Mouse (Mus musculus): ENCODE measurements around the gene Pfkp.

DNA sequence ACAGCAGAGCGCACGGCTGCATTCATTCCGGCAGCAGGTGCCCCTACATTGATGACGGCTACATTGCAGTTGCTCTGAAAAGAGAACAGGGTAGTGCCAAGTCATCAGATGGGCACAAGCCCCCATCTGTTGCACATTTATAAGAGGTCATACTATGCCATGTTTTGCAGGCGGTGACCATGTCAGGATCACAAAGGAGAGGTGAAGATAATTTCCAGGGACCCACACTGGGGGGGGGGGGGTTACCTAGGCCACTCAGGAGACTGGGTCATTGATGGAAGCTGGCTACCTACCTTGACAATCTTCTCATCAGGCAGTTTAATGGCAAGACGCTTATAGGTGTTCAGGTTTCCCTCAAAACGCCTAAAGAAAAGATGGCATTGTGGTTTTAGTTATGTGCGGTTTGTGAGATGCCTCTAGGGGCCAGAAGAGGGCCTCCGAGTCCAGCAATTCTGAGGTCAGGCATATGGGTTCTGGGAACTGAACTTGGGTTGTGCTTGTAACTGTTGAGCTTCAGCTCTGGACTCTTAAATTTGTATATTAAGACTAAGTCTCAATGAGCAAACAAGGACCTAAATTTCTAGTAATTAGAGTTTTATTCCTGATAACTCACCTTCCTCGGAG is 45.7 kb downstream of the Pfkp start:
- peak; percentile 30; the same call in 1 of the 2 replicates for TF ChIP-seq CTCF (conservative IDR thresholded peaks at IDR 0.05; ENCODE audit: insufficient read depth, insufficient read length, low read depth, low read length)
- TF ChIP-seq POLR2A (IDR thresholded peaks at IDR 0.05; ENCODE audit: low read depth, low read length), result no peak

Measured in kidney, adult 2 months (tissue).